Mouse (Mus musculus) testis, postnatal 14 days (tissue): ENCODE measurements around the gene Dst.
A peak's percentile ranks its signal among the peaks of the same experiment; 100 is the strongest.

Source experiments
- DNase-seq: peaks from one replicate; pipeline ENCODE4 v3.0.0; 2021; ENCODE audit warnings: low spot score

Gene Dst

GRCm38 (mm10) chr1:34028722-34029121 is 120.7 kb downstream of the Dst start:
- no peak for DNase-seq

- DNase-seq, result no peak
Observed at GRCm38 (mm10) chr1:34030330-34031021, 122.5 kb downstream of the Dst start.

DNA sequence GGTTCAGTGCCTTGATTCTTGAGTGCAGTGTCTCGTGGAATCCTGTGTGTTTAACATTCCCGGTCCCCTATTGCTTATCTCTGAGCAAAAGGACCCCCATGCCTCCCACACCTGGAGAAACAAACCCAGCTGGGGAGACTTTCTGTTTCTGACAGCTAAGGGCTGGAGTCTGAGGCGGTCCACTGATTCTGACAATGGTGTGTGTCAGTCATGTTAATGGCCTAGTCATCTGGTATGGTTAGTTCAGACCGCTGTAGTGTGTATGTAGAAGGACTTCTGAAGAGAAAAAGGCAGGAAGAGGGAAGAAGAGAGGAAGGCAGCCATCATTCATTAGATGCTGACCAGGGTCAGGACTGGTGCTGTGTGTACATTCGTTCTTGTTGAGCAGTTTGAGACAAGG is 125.0 kb downstream of the Dst start:
- no peak for DNase-seq

- DNase-seq, result no peak
Observed at GRCm38 (mm10) chr1:34033478-34033877, 125.5 kb downstream of the Dst start.

DNA sequence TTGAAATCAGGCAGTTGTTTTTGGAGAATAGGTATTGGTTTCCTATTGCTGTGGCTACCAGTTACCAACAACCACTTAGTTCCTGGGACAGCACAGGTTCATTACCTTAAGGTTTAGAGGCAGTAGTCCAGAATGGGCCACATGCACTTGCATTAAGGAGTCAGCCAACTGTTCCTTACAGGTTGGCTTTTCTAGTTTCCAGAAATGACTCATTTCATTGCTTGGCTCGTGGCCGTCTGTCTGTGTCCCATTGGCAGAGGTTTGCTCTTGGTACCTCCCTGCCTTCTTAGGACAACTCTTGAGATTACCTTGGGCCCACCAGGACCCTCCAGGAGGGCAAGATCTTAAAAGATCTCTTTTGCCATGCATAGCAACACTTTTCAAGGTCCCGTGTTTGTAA is 125.9 kb downstream of the Dst start:
- no peak for DNase-seq

- no peak for DNase-seq
Observed at GRCm38 (mm10) chr1:34036111-34036510, 128.1 kb downstream of the Dst start.

DNA sequence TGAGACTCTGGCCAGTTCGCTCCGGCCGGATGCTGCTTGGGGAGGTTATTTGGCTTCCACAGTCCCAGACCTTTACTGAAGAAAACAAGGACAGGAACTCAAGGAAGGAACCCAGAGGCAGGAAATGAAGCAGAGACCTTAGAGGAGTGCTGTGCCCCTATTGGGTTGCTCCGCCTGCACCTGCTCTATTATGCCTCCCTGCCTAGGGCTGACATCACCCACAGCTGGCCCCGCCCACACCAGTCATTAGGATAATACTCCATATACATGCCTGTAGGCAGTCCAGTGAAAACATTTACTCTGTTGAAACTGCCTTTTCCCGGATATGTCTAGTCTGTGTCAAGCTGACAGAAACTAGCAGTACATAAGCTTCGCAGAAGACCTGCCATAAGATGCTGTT is 130.5 kb downstream of the Dst start:
- DNase-seq, result no peak

DNA sequence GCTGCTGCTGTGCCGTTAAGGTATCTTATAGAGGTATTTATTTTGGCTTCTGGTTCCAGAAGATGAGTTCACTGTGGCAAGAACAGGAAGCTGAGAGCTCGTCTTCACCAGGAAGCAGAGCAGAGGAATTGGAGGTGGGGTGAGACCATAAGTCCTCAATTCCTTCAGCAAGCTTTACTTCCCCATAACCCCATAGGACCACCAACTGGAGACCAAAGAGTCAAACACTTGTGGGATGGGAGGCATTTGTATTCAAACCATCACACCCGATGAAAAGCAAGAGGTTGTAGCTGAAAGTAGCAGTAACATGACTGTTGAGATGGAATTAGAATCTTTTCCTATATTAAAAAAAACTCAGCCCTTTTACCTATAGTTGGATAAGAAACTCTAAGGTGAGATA is 132.0 kb downstream of the Dst start:
- no peak for DNase-seq

GRCm38 (mm10) chr1:34040901-34041721 is 133.1 kb downstream of the Dst start:
- no peak for DNase-seq

GRCm38 (mm10) chr1:34042299-34042698 is 134.3 kb downstream of the Dst start:
- DNase-seq, result no peak

- DNase-seq, result no peak
Observed at GRCm38 (mm10) chr1:34043327-34043726, 135.3 kb downstream of the Dst start.

DNA sequence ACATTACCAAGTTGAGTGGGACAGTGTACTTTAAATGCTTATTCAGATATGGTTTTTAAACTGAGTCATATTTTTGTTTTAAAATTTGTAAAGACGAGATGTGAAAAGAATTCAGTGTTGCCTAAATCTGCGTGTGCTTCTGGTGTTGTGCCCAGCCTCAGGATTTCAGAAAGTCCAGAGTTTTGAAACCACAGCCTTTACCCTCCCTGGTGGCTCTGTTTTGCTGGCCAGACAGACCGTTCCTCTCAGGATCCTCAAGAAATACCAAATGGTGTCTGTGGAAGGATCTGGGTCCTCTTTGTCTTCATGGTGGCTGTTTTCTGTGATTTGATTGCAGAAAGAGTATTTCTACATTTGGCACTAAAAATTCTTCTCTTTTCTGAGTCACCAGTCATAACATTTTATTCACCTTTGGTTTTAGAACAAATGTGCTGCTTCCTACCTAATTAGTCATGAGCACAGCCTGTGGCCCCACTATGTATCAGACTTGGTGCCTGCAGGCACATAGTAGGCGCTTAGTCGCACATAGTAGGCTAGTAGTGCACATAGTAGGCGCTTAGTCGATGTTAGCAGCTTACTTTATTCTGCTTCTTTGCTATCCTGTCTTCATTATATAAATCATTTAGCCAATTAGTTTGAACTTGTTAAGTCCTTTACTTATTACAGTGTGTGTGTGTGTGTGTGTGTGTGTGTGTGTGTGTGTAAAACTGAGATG is 136.0 kb downstream of the Dst start:
- no peak for DNase-seq

- no peak for DNase-seq
Observed at GRCm38 (mm10) chr1:34044675-34045074, 136.7 kb downstream of the Dst start.

- no peak for DNase-seq
Observed at GRCm38 (mm10) chr1:34047285-34047684, 139.3 kb downstream of the Dst start.

DNA sequence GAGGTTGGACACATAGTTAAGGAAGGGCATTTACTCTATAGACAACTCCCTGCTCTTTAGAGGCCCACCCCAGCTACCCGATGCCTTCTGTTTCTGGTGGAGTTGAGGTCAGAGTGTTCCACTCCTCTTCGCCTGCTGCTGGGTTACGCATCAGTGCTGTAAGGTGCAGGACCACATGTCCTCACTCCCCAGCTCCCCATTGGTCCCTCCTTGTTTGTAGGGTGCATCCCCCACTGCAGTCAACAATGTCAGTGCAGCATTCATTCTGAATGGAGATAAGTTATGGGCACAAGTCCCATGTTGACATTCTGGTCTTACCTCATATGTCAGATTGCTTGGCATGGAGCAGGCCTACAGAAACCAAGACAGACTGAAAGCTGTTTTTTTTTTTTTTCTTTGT is 143.2 kb downstream of the Dst start:
- DNase-seq, result no peak

GRCm38 (mm10) chr1:34052422-34052821 is 144.4 kb downstream of the Dst start:
- no peak for DNase-seq

DNA sequence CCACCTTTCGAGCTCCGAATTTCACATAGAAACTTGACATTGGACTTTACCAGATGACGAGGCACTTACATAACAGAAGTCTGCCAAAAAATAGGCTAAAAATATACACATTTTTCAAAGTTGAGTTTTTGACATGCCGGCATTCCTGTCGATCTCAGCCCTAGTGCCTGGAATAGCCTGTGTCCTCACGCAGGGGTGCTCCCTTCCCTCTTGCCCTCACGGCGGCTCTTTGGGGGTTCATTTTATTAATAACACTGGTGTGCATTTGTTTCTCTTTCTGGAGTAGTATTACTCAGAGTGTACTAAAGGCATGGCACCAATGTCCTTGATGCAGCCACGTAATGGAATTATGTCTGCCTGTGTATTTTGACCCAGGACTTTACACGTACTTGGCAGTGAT is 146.9 kb downstream of the Dst start:
- DNase-seq, result no peak

- DNase-seq, result no peak
Observed at GRCm38 (mm10) chr1:34056658-34057057, 148.6 kb downstream of the Dst start.

DNA sequence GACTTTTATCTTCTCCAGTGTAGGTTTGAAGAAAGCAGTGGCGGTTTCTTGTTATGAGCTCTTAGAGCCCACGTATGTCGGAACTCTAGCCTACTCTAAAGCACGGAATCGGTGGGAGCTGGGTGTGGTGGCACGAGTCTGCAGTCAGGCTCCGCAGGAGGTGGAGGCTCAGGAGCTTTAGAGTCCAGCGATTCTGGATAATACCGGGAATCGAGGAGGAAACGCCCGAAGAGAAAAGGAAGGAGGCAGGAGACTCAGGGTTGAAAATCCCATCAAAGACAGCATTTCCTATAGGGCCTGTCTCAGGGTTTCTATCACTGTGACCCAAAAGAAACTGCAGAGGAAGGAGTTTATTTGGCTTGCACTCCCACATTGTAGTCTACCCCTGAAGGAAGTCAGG is 151.2 kb downstream of the Dst start:
- no peak for DNase-seq

DNA sequence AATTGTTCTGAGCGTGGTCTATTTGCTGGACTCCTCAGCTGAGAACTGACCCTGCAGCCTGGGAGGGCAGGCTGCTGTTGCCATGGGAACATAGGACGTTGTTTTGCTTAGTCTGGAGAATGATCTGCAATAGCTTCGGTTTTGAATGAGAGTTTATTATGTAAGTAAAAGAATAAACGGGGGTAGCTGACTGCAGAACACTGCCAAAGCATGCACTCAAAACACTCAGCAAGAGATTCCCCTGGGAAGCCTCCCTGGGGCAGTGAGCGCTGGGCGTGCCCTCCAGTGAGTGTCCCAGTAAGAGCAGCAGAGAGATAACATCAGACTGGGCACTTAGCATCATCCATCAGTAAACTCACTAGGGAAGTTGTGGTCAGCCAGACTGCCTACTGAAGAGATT is 152.4 kb downstream of the Dst start:
- no peak for DNase-seq

GRCm38 (mm10) chr1:34061078-34061477 is 153.1 kb downstream of the Dst start:
- peak; percentile 32 for DNase-seq

DNA sequence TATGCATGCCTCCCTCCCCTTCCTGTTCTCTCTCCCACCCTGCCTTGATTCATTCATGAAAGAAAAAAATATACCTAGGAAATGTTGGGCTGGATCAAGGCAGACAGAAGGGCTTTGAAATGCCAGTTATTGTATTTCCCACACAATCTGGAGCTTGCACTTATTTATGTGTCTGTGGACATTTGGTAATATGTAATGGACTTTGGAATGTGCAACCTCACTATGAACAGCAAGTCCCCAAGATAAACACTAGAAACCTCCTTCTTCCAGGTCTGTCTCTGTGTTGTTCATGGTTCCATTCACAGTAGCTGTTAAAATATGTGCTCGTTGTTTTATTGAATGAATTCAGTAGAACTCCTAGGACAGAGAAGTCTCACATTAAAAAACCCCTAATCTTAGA is 153.8 kb downstream of the Dst start:
- no peak for DNase-seq

GRCm38 (mm10) chr1:34063943-34064342 is 155.9 kb downstream of the Dst start:
- DNase-seq, result no peak
